Mouse (Mus musculus): Measurements from ENCODE around the gene Akap5. TPM values are rescaled to one million over a fixed set of nuclear protein-coding genes. Genes with fewer than 3 reads are reported as not detected.

The Akap5 gene
- total RNA-seq, 1 experiment from 2014 or later, result 1.0 TPM

Other genes with a start within 250 kb of the Akap5 start
- not detected in 2 replicates for gene Esr2, start 147.6 kb upstream of the Akap5 start, total RNA-seq (2017)
- gene Tex21, start 78.1 kb upstream of the Akap5 start, total RNA-seq (2017), result not detected in 2 replicates
- 18.7 and 20.3 TPM in 2 replicates for gene Mthfd1, start 69.6 kb upstream of the Akap5 start, total RNA-seq (2017)
- 10.1 and 13.8 TPM in 2 replicates for gene Zbtb25, start 44.7 kb downstream of the Akap5 start, total RNA-seq (2017)
- gene Zbtb1, start 45.4 kb downstream of the Akap5 start, total RNA-seq (2017), result 17.7 and 20.1 TPM in 2 replicates
- gene Hspa2, start 79.3 kb downstream of the Akap5 start, total RNA-seq (2017), result 8.3 and 11.1 TPM in 2 replicates
- not detected in 2 replicates for gene Ppp1r36, start 92.6 kb downstream of the Akap5 start, total RNA-seq (2017)
- 47.4 and 51.1 TPM in 2 replicates for gene Plekhg3, start 206.0 kb downstream of the Akap5 start, total RNA-seq (2017)

Data from neutrophil, adult 5-6 weeks (primary cell).